Mouse (Mus musculus): ENCODE measurements around the gene Rrp9. TPM values are rescaled to one million over a fixed set of nuclear protein-coding genes. Genes with fewer than 3 reads are reported as not detected.
"Not testable (repeated sequence)": the region's sequence is repeated elsewhere in the genome, so short reads cannot be mapped to it uniquely, and the experiment has no call there.

Gene Rrp9
- polyA plus RNA-seq, 1 experiment from 2014 or later: 20.8 TPM

DNA sequence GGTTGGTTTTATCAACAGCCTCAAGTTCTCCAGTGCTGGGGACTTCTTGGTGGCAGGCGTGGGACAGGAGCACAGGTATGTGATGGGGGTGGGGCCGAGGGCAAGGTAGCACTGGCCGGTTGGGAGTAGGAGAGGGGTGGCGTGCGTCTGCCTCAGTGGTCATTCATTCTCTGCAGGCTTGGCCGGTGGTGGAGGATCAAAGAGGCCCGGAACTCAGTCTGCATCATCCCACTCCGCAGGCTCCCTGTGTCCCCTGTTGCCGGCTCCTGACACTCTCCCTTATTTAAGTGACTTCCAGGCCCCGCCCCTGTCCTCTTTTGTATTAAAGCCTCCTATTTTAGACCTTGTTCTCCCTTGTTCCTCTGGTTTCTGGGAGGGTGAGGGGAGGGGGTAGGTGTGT is 9.3 kb downstream of the Rrp9 start:
- H3K27me3 ChIP-seq: no peaks in the 10 kb centered on the region
- H3K9me3 ChIP-seq (replicated peaks): no peaks in the 10 kb centered on the region
- no peak overlapping the region for H3K9ac ChIP-seq
- no peak for ATAC-seq (ENCODE audit: insufficient read depth)
- H3K4me1 ChIP-seq (replicated peaks): no peaks in the 10 kb centered on the region
- WGBS (ENCODE audit: insufficient replicate concordance): 80% methylated on average over 10 of the region's 10 CpGs
- H3K4me3 ChIP-seq (replicated peaks): no peak overlapping the region
- no peak overlapping the region for H3K4me2 ChIP-seq
- no peak overlapping the region for H3K27ac ChIP-seq (replicated peaks)
- peaks cover 51% of the 10 kb centered on the region for H3K36me3 ChIP-seq (replicated peaks)

DNA sequence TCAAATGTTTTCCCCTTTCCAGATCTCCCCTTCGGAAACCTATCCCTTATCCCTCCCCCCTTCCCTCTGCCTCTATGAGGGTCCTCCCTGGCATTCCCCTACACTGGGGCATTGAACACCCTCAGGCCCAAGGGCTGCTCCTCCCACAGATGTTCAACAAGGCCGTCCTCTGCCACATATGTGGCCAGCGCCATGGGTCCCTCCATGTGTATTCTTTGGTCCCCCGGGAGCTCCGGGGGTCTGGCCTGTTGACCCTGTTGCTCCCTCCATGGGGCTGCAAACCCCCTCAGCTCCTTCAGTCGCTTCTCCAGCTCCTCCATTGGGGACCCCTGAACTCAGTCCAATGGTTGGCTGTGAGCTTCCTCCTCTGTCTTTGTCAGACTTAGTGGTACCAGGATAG is 11.8 kb downstream of the Rrp9 start:
- not testable (repeated sequence) for ATAC-seq (ENCODE audit: insufficient read depth); H3K9ac ChIP-seq; H3K27ac ChIP-seq (replicated peaks); H3K9me3 ChIP-seq (replicated peaks); H3K4me1 ChIP-seq (replicated peaks); H3K4me2 ChIP-seq; H3K27me3 ChIP-seq; H3K4me3 ChIP-seq (replicated peaks)
- 60% methylated on average over 6 of the region's 6 CpGs for WGBS (ENCODE audit: insufficient replicate concordance)
- peaks cover 30% of the 10 kb centered on the region for H3K36me3 ChIP-seq (replicated peaks)

DNA sequence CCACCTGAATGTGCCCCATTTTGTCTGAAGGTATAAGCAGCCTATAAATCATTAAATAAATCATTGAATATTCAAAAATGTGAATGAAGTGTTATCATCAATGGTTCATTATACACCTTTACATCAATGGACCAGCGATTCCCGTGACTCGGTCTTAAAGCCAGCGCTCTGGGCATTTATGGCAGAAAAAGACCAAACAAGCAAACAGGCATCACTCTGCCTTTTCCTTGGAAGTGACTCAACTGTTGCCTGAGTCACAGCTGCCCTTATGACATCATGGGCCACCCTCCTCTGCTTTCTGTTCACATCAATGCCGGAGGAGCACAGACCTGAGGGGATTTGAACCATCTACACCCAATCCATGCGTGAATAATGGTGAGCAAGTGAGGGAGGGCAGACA is 23.9 kb downstream of the Rrp9 start, which contains the start of gene Iqcf1:
Gene Iqcf1 (plus strand): TSS at position 301 of the 400 bp plus-strand sequence.
- no peak within 1 kb of the TSS for H3K27ac ChIP-seq (replicated peaks)
- WGBS (ENCODE audit: insufficient replicate concordance): 81% methylated on average over 6 of the region's 6 CpGs

DNA sequence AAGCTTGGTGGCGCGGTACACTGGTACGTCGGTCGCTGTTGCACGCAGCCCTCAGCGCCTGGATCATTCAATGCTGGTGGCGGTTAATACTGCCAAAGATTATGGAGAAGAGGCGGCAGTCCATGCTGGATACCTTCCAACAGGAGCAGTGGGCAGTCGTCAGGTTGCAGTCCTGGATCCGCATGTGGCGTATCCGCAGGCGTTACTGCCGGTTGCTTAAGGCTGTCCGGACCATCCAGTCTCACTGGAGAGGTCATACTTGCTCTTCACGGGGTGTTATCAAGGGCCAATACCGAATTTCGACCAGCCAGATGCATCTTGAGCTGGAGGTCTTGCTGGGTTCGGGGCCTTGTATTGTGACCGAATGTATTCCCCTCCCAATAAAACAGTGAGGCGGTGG is 26.1 kb downstream of the Rrp9 start:
- Histone ChIP-seq H3K36me3 (replicated peaks) (no peaks in the 10 kb centered on the region), H3K4me1 (replicated peaks) (no peaks in the 10 kb centered on the region), H3K27me3 (no peaks in the 10 kb centered on the region), H3K9me3 (replicated peaks) (no peaks in the 10 kb centered on the region), H3K4me2 (no peak overlapping the region), H3K4me3 (replicated peaks) (no peak overlapping the region), H3K9ac (no peak overlapping the region), H3K27ac (replicated peaks) (no peak overlapping the region)
- WGBS (ENCODE audit: insufficient replicate concordance): 75% methylated on average over 22 of the region's 22 CpGs
- no peak for ATAC-seq (ENCODE audit: insufficient read depth)

More for the DNA sequence above, 23.9 kb downstream of the Rrp9 start, which contains the start of gene Iqcf1:
- Histone ChIP-seq H3K27me3 (no peaks in the 10 kb centered on the region), H3K4me2 (no peak within 1 kb of the TSS), H3K4me1 (replicated peaks) (no peaks in the 10 kb centered on the region), H3K4me3 (replicated peaks) (no peak within 1 kb of the TSS), H3K36me3 (replicated peaks) (no peaks in the 10 kb centered on the region), H3K9ac (no peak within 1 kb of the TSS), H3K9me3 (replicated peaks) (no peaks in the 10 kb centered on the region)
- no peak for ATAC-seq (ENCODE audit: insufficient read depth)

DNA sequence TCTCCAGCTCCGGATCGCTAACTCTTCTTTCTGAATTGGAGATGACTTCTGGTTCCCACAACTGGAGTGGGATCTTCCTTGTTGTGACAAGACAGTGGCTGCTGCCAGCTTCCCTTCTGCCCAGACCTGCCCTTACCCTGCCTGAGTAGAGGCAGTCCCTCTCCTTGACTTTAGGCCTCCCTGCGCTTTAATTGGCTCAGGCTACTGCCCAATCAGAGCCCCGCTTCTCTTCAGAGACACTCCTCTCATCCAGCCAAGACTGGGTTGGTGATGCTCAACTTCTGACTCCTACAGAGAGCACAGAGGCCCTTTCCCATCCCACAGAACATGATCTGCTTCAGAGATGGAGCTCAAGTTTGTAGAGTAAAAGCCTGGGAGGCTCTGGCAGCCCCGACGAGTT is 28.5 kb downstream of the Rrp9 start:
- Histone ChIP-seq H3K27ac (replicated peaks) (no peak overlapping the region), H3K9ac (no peak overlapping the region), H3K36me3 (replicated peaks) (no peaks in the 10 kb centered on the region), H3K9me3 (replicated peaks) (no peaks in the 10 kb centered on the region), H3K4me2 (no peak overlapping the region), H3K4me1 (replicated peaks) (no peaks in the 10 kb centered on the region), H3K27me3 (no peaks in the 10 kb centered on the region), H3K4me3 (replicated peaks) (no peak overlapping the region)
- 66% methylated on average over 6 of the region's 6 CpGs for WGBS (ENCODE audit: insufficient replicate concordance)
- ATAC-seq (ENCODE audit: insufficient read depth): no peak

DNA sequence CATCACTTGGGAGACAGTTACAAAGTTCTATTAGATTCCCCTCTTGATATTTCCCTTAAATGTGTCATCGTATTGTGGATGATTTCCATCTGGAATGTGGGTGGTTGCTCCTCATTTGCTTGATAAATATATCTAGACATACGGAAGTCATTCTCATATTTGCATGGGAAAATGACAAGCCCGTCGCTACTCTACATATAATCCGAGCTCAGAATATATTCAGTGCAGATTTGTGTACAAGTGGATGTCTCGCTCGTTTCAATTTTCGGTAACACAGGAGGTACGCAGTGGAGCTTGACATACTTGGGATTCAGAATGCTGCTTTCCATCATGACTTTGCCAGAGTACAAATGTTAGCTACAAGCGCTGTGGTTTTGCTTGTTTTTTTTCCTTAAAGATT is 33.6 kb downstream of the Rrp9 start:
- no peak overlapping the region for H3K4me2 ChIP-seq
- no peak overlapping the region for H3K27ac ChIP-seq (replicated peaks)
- no peaks in the 10 kb centered on the region for H3K9me3 ChIP-seq (replicated peaks)
- no peak for ATAC-seq (ENCODE audit: insufficient read depth)
- no peak overlapping the region for H3K9ac ChIP-seq
- 70% methylated on average over 10 of the region's 10 CpGs for WGBS (ENCODE audit: insufficient replicate concordance)
- H3K27me3 ChIP-seq: no peaks in the 10 kb centered on the region
- H3K4me1 ChIP-seq (replicated peaks): no peaks in the 10 kb centered on the region
- no peak overlapping the region for H3K4me3 ChIP-seq (replicated peaks)
- no peaks in the 10 kb centered on the region for H3K36me3 ChIP-seq (replicated peaks)

DNA sequence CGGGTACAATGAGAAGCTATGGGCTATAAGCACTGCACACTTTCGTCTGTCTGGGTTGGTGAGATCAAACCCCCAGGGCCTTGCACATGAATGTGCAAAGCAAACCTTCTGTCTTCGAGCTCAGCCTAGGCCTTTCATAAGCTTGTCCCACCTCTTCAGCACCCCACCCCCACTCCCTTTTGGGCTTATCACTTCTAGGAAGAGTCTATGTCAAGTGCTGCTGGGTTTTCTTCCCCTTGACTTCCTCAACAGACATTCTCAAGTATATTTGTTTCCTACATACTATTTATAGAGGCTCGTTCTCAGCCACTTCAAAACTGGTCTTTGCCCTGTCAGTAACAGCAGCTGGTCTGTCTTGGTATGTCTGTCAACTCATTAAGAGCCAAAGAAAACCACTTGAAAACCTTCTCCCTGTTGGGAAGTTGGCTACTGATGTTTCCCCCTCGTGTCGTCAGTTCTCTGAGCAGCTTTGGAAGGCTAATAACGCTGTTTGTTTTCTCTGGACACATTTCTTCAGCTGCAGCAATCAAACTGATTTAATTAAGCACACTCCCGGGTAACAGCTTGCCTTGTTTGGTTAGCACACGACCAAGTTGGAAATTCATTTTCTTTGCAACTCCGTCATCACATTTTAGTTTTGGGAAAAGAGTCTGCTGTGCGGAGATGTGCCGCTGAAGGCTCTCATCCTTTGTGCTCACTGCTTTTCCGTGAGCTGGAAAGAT is 37.1 kb downstream of the Rrp9 start:
- no peaks in the 10 kb centered on the region for H3K4me1 ChIP-seq (replicated peaks)
- H3K4me2 ChIP-seq: no peak overlapping the region
- 40% methylated on average over 13 of the region's 13 CpGs for WGBS (ENCODE audit: insufficient replicate concordance)
- H3K27me3 ChIP-seq: no peaks in the 10 kb centered on the region
- no peaks in the 10 kb centered on the region for H3K9me3 ChIP-seq (replicated peaks)
- ATAC-seq (ENCODE audit: insufficient read depth): no peak
- no peak overlapping the region for H3K27ac ChIP-seq (replicated peaks)
- H3K9ac ChIP-seq: no peak overlapping the region
- no peaks in the 10 kb centered on the region for H3K36me3 ChIP-seq (replicated peaks)
- no peak overlapping the region for H3K4me3 ChIP-seq (replicated peaks)

DNA sequence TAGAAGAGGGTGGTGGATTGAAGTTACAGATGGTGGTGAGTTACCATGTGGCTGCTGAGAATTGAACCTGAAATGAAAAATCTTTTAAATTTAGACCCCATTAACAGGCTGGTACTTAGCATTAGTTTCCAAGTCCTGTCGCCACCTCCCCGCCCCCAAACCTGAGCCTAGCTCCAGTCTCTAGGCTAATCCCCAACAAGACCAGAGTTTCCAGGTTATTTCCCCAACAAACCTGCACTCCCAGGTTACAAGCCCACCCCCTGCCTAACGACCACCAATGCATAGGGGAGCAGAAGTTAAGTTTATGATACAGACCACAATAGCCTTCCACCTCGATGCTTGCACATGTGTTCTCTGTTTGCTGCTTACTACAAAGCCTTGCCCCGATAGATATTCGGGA is 37.8 kb downstream of the Rrp9 start:
- WGBS (ENCODE audit: insufficient replicate concordance): 66% methylated on average over 6 of the region's 6 CpGs
- Histone ChIP-seq H3K36me3 (replicated peaks) (no peaks in the 10 kb centered on the region), H3K4me3 (replicated peaks) (no peak overlapping the region), H3K27me3 (no peaks in the 10 kb centered on the region), H3K9me3 (replicated peaks) (no peaks in the 10 kb centered on the region), H3K27ac (replicated peaks) (no peak overlapping the region), H3K4me2 (no peak overlapping the region), H3K9ac (no peak overlapping the region), H3K4me1 (replicated peaks) (no peaks in the 10 kb centered on the region)
- ATAC-seq (ENCODE audit: insufficient read depth): no peak

DNA sequence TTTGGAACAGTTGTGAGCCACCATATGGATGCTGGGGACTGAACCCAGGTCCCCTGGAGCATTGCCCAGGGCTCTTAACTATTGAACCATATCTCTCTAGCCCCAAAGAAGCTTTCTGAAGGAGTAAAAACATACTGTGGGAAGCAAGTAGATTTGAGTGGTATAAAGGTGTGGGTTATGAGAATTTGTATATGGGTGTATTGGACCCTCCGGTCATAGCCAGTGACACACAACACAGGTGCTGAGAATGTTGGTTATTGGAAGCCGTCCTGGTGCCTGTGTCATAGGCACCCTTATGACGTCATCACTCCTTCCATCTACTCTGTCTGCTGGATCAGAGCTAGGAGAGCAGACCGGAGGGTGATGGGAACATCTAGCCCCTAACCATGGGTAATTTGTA is 38.5 kb downstream of the Rrp9 start, which contains the start of gene Iqcf5:
Gene Iqcf5 (plus strand): TSS at position 301 of the 400 bp plus-strand sequence.
- H3K9ac ChIP-seq: no peak within 1 kb of the TSS
- no peak within 1 kb of the TSS for H3K4me3 ChIP-seq (replicated peaks)
- H3K4me1 ChIP-seq (replicated peaks): no peaks in the 10 kb centered on the region
- no peak for ATAC-seq (ENCODE audit: insufficient read depth)
- H3K9me3 ChIP-seq (replicated peaks): no peaks in the 10 kb centered on the region
- WGBS (ENCODE audit: insufficient replicate concordance): 70% methylated on average over 4 of the region's 4 CpGs
- H3K4me2 ChIP-seq: no peak within 1 kb of the TSS
- no peaks in the 10 kb centered on the region for H3K36me3 ChIP-seq (replicated peaks)
- H3K27ac ChIP-seq (replicated peaks): no peak within 1 kb of the TSS
- H3K27me3 ChIP-seq: no peaks in the 10 kb centered on the region

DNA sequence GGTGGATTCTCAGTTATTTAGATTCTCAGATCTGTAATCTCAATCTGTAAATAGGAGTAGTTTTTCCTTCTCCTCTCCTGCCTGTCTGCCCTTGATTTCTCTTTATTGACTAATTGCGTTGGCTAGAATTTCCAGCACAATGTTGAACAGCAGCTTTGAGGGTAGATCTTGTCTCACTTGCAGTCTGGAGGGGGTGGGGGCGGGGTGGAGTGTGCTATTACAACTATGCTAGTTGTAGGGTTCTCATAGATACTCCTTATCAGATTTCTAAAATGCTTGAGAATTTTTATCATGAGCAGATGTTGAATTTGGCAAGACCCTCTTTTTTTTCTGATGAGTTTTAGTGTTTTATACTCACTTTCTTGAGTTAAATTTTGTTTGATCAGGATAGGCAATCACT is 43.7 kb downstream of the Rrp9 start:
- H3K36me3 ChIP-seq (replicated peaks): no peaks in the 10 kb centered on the region
- no peaks in the 10 kb centered on the region for H3K4me1 ChIP-seq (replicated peaks)
- no peak overlapping the region for H3K27ac ChIP-seq (replicated peaks)
- H3K4me2 ChIP-seq: no peak overlapping the region
- ATAC-seq (ENCODE audit: insufficient read depth): no peak
- no peaks in the 10 kb centered on the region for H3K9me3 ChIP-seq (replicated peaks)
- H3K9ac ChIP-seq: no peak overlapping the region
- no peak overlapping the region for H3K4me3 ChIP-seq (replicated peaks)
- no peaks in the 10 kb centered on the region for H3K27me3 ChIP-seq
- 38% methylated on average over 2 of the region's 2 CpGs for WGBS (ENCODE audit: insufficient replicate concordance)

DNA sequence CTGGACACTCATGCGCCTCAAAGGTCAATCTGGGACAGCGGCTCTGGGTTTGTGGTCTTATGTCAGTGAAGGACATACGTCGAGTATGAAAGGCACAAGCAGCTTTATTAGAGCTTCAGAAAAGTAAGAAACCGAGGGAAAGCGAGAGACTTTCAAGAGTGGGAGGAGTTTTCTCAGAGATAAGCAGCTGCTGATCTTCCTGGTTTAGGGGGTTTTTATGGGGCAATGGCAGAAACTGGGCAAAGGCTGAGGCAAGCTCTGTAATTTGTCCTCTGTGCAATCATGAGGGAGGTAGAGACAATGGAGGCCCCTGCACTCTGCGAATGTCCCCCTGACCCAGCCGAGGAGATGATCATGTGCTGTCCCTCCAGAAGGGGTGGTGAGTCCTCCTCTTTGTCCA is 44.1 kb downstream of the Rrp9 start:
- H3K4me3 ChIP-seq (replicated peaks): no peak overlapping the region
- H3K9me3 ChIP-seq (replicated peaks): no peaks in the 10 kb centered on the region
- H3K36me3 ChIP-seq (replicated peaks): no peaks in the 10 kb centered on the region
- no peak overlapping the region for H3K9ac ChIP-seq
- H3K27me3 ChIP-seq: no peaks in the 10 kb centered on the region
- no peak overlapping the region for H3K4me2 ChIP-seq
- no peak overlapping the region for H3K27ac ChIP-seq (replicated peaks)
- no peaks in the 10 kb centered on the region for H3K4me1 ChIP-seq (replicated peaks)
- ATAC-seq (ENCODE audit: insufficient read depth): no peak
- WGBS (ENCODE audit: insufficient replicate concordance): 44% methylated on average over 8 of the region's 8 CpGs

DNA sequence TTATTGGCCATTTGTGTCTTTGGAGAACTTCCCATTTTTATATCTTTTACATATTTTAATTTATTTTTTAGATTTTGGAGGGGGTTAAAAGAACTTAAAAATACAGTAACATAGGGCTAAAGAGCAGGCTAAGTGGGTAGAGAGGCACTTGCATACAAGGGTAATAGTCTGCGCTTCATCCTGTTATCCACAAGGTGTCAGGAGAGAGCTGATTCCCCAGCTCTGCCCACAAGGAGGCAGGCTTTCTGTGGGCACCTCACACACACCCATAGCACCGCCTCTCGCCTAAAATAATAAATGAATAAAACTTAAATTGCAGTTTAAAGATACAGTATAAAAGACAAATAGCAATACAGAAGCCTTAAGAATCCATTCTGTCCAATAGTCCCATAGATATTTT is 56.1 kb downstream of the Rrp9 start:
- WGBS (ENCODE audit: insufficient replicate concordance): 14% methylated on average over 3 of the region's 3 CpGs
- ATAC-seq (ENCODE audit: insufficient read depth): no peak
- H3K4me2 ChIP-seq: no peak overlapping the region
- H3K4me3 ChIP-seq (replicated peaks): no peak overlapping the region
- no peak overlapping the region for H3K27ac ChIP-seq (replicated peaks)
- H3K27me3 ChIP-seq: no peaks in the 10 kb centered on the region
- H3K9ac ChIP-seq: no peak overlapping the region
- no peaks in the 10 kb centered on the region for H3K36me3 ChIP-seq (replicated peaks)
- H3K9me3 ChIP-seq (replicated peaks): no peaks in the 10 kb centered on the region
- H3K4me1 ChIP-seq (replicated peaks): no peaks in the 10 kb centered on the region
